Mouse (Mus musculus): ENCODE results near the gene Pigk. TPM values are rescaled to one million over a fixed set of nuclear protein-coding genes. Genes with fewer than 3 reads are reported as not detected.

Gene Pigk
- total and polyA plus RNA-seq, 3 experiments = 4.1 to 39.2 (median 34.2) TPM

DNA sequence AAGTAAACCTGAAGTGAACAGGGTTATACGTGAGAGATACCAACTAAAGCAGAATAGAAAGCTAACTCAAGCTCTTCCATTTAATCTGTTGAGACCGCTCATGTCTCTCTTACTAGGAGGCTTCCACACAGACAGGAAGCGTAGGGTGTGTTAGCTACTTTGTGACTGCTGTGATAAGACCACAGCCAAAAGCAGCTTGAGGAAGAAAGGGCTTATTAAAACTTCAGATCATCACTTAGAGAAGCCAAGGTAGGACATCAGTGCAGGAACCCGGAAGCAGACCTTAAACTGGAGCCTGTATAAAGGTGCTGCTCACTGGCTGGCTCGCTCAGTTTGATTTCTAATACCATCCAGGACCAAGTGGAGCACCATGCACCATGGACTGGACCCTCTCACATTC lies 236.4 kb downstream of the Pigk start:
- H3K9me3 ChIP-seq (replicated peaks) = no peaks in the 10 kb centered on the region
- ATAC-seq (ENCODE audit: extremely low read depth, insufficient number of reproducible peaks, low FRiP score, poor library complexity, severe bottlenecking) = no peak

DNA sequence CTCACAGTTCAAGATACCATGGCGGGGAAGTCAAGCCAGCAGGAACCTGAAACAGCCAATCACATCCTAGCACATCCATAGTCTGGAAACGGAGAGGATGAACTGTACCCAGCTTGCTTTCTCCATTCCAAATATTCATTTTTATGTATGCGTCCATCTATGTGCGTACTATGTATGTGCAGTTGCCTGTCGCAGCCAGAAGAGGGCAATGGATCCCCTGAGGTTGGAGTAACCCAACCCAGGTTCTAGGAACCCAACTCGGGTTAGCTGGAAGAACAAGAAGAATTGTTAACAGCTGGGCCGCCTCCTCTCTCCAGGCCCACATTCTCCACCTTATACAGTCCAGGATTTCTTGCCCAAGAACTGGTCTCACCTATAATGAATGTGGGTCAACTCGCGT lies 237.0 kb downstream of the Pigk start:
- DNase-seq (ENCODE audit: low spot score) = no peak

More for the DNA sequence above, 236.4 kb downstream of the Pigk start:
- TF ChIP-seq GATA2 (IDR thresholded peaks at IDR 0.05; ENCODE audit: borderline replicate concordance, low read depth, low read length) (no peak), POLR2AphosphoS5 (IDR thresholded peaks at IDR 0.05; ENCODE audit: insufficient replicate concordance, low read depth, low read length) (no peak), GATA1 (IDR thresholded peaks at IDR 0.05; ENCODE audit: borderline replicate concordance, low read length) (no peak), TAL1 (conservative IDR thresholded peaks at IDR 0.05; ENCODE audit: low read depth, low read length) (no peak), CTCF (IDR thresholded peaks at IDR 0.05; ENCODE audit: low read depth, low read length) (no peak)
- no peaks in the 10 kb centered on the region for H3K4me1 ChIP-seq (ENCODE audit: insufficient read depth, low read depth, low read length)
- no peak overlapping the region for H3K4me3 ChIP-seq (ENCODE audit: low read depth, low read length)
- DNase-seq (ENCODE audit: low spot score) = no peak
- H3K36me3 ChIP-seq (replicated peaks) = no peaks in the 10 kb centered on the region
- no peaks in the 10 kb centered on the region for H3K27me3 ChIP-seq (ENCODE audit: insufficient read depth, low read length)

DNA sequence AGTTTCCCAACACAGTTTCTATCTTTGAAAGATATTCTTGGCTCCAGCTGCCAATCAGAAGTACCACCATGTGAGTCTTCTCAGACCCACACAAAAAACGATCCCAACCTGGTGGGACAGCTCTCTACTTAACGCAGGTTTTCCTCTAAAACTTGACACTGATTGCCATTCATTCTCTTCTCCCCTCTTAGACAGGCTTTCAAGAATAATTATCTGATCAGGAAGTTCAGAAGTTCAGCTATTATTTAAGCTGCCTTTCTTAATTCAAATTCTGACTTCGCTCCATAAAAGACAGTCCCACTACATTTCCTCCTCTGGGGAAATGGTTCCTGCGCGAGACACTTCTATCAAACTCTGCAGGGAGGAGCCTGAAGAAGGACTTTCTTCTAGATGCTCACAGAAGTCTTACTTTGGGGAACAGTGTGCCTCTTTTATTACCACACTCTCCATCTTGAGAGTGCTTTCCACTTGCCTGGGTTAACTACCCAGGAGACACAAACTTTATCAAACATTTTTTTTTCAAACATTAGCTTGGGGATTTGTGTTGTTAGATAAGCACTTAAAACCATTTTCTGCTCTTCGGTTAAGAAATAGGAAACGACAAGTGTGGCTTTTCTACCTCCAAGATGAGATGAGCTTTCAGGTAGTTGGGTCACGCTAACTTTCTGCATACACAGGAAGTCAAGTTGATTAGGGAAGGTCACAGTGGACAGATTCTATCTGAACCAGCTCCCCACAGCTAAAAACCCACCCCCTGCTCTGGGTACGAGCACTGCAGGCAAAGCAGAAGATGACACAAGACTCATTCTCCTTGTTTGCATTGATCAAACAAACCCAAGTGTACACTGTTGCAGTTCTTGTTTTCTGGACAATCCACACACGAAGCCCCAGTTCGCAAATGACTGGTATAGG lies 238.0 kb downstream of the Pigk start:
- no peak for ATAC-seq (ENCODE audit: extremely low read depth, insufficient number of reproducible peaks, low FRiP score, poor library complexity, severe bottlenecking)
- no peaks in the 10 kb centered on the region for H3K27me3 ChIP-seq (ENCODE audit: insufficient read depth, low read length)
- no peaks in the 10 kb centered on the region for H3K4me1 ChIP-seq (ENCODE audit: insufficient read depth, low read depth, low read length)
- TF ChIP-seq TAL1 (conservative IDR thresholded peaks at IDR 0.05; ENCODE audit: low read depth, low read length) (no peak), GATA2 (IDR thresholded peaks at IDR 0.05; ENCODE audit: borderline replicate concordance, low read depth, low read length) (no peak), CTCF (IDR thresholded peaks at IDR 0.05; ENCODE audit: low read depth, low read length) (no peak)
- no peaks in the 10 kb centered on the region for H3K36me3 ChIP-seq (replicated peaks)
- DNase-seq (ENCODE audit: low spot score) = no peak
- H3K4me3 ChIP-seq (ENCODE audit: low read depth, low read length) = no peak overlapping the region
- no peaks in the 10 kb centered on the region for H3K9me3 ChIP-seq (replicated peaks)

More for the DNA sequence above, 237.0 kb downstream of the Pigk start:
- H3K4me3 ChIP-seq (ENCODE audit: low read depth, low read length) = no peak overlapping the region
- no peaks in the 10 kb centered on the region for H3K27me3 ChIP-seq (ENCODE audit: insufficient read depth, low read length)
- no peak for ATAC-seq (ENCODE audit: extremely low read depth, insufficient number of reproducible peaks, low FRiP score, poor library complexity, severe bottlenecking)
- no peaks in the 10 kb centered on the region for H3K4me1 ChIP-seq (ENCODE audit: insufficient read depth, low read depth, low read length)
- TF ChIP-seq TAL1 (conservative IDR thresholded peaks at IDR 0.05; ENCODE audit: low read depth, low read length) = no peak
- no peak for TF ChIP-seq GATA1 (IDR thresholded peaks at IDR 0.05; ENCODE audit: borderline replicate concordance, low read length)
- no peak for TF ChIP-seq CTCF (IDR thresholded peaks at IDR 0.05; ENCODE audit: low read depth, low read length)
- TF ChIP-seq POLR2AphosphoS5 (IDR thresholded peaks at IDR 0.05; ENCODE audit: insufficient replicate concordance, low read depth, low read length) = no peak
- TF ChIP-seq GATA2 (IDR thresholded peaks at IDR 0.05; ENCODE audit: borderline replicate concordance, low read depth, low read length) = no peak
- H3K36me3 ChIP-seq (replicated peaks) = no peaks in the 10 kb centered on the region
- H3K9me3 ChIP-seq (replicated peaks) = no peaks in the 10 kb centered on the region

DNA sequence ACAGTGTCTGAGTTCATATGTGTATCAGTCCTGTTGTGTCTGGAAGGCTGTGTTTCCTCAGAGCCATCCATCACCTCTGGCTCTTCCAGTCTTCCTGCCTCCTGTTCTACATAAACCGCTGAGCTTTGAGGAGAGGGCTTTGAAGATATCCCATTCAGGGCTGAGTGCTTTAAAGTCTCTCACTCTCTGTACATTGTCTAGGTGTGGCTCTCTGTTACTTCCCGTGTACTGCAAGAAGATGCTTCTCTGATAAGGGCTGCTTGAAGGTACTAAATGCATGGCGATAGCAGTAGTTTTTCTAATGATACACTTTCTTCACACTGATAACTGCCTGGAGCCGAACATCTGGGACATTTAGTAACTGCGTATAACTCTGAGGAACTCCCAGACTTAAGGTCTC lies 242.1 kb downstream of the Pigk start:
- no peaks in the 10 kb centered on the region for H3K4me1 ChIP-seq (ENCODE audit: insufficient read depth, low read depth, low read length)
- DNase-seq (ENCODE audit: low spot score) = no peak
- no peak for ATAC-seq (ENCODE audit: extremely low read depth, insufficient number of reproducible peaks, low FRiP score, poor library complexity, severe bottlenecking)
- no peaks in the 10 kb centered on the region for H3K9me3 ChIP-seq (replicated peaks)
- 0 out of 2 replicates have a peak, but pooled peaks cover 4% of the 10 kb centered on the region for H3K27me3 ChIP-seq (ENCODE audit: insufficient read depth, low read length)
- no peaks in the 10 kb centered on the region for H3K36me3 ChIP-seq (replicated peaks)
- TF ChIP-seq GATA2 (IDR thresholded peaks at IDR 0.05; ENCODE audit: borderline replicate concordance, low read depth, low read length) = no peak
- no peak for TF ChIP-seq POLR2AphosphoS5 (IDR thresholded peaks at IDR 0.05; ENCODE audit: insufficient replicate concordance, low read depth, low read length)
- TF ChIP-seq TAL1 (conservative IDR thresholded peaks at IDR 0.05; ENCODE audit: low read depth, low read length) = no peak
- TF ChIP-seq GATA1 (IDR thresholded peaks at IDR 0.05; ENCODE audit: borderline replicate concordance, low read length) = no peak
- no peak for TF ChIP-seq CTCF (IDR thresholded peaks at IDR 0.05; ENCODE audit: low read depth, low read length)
- no peak overlapping the region for H3K4me3 ChIP-seq (ENCODE audit: low read depth, low read length)

DNA sequence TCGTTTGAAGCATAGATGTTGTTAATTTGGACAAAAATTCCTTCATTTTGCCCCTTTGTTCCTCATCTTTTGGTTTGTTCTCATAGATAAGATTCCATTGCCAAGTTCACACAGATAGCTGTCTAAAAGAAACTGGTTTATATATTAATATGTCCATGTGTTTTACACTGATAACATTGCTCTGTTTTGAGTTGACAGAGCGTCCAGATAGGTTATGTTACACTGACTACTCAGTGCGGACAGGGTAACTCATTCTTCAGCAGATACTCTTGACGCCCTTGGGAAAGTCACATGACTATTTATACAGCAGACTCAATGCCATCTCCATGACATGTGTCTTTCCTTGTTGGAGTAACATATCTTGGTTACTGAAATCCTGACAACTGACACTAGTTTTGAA lies 242.9 kb downstream of the Pigk start:
- Histone ChIP-seq H3K4me1 (ENCODE audit: insufficient read depth, low read depth, low read length) (no peaks in the 10 kb centered on the region), H3K27me3 (ENCODE audit: insufficient read depth, low read length) (0 out of 2 replicates have a peak, but pooled peaks cover 4% of the 10 kb centered on the region), H3K9me3 (replicated peaks) (no peaks in the 10 kb centered on the region), H3K36me3 (replicated peaks) (no peaks in the 10 kb centered on the region), H3K4me3 (ENCODE audit: low read depth, low read length) (no peak overlapping the region)
- no peak for DNase-seq (ENCODE audit: low spot score)
- ATAC-seq (ENCODE audit: extremely low read depth, insufficient number of reproducible peaks, low FRiP score, poor library complexity, severe bottlenecking) = no peak
- no peak for TF ChIP-seq POLR2AphosphoS5 (IDR thresholded peaks at IDR 0.05; ENCODE audit: insufficient replicate concordance, low read depth, low read length)
- no peak for TF ChIP-seq GATA1 (IDR thresholded peaks at IDR 0.05; ENCODE audit: borderline replicate concordance, low read length)
- no peak for TF ChIP-seq TAL1 (conservative IDR thresholded peaks at IDR 0.05; ENCODE audit: low read depth, low read length)
- no peak for TF ChIP-seq CTCF (IDR thresholded peaks at IDR 0.05; ENCODE audit: low read depth, low read length)
- no peak for TF ChIP-seq GATA2 (IDR thresholded peaks at IDR 0.05; ENCODE audit: borderline replicate concordance, low read depth, low read length)

DNA sequence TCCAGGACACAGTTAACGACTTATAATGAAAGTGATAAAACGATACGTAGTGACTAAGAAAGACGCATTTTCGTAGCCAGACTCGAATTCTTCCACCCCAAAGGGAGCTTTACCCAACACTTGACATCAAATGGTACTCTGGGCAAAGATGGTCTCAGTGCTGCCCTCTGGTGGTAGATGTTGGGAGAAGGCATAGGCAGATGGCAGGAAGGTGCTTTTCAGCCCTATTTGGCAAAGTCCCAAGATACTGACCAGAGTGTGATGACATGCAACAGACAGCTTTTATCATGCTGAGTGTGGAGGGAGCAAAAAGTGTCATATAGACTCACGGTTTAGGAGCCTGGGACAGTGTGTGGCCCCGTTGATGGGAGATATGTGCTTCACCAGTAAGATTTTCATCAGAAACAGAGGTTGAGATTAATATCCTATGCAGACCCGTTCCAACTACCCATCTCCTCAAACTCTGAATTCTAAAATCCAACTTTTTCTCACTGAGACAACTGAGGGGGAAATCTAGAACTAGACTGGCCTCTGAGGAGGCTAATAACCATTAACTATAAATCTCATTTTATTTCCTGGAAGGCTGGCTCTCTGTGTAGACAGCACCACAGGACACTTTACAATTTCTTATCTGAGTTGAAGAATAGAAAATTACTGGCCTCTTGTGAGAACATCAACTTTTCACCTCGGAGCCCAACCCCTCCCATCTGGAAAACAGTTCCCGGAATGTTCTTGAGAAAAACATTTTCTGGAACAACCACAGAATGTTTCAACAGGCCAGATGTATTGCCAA lies 244.7 kb downstream of the Pigk start:
- TF ChIP-seq TAL1 (conservative IDR thresholded peaks at IDR 0.05; ENCODE audit: low read depth, low read length) = no peak
- peak; percentile 79 for TF ChIP-seq CTCF (IDR thresholded peaks at IDR 0.05; ENCODE audit: low read depth, low read length)
- H3K27me3 ChIP-seq (ENCODE audit: insufficient read depth, low read length) = 0 out of 2 replicates have a peak, but pooled peaks cover 4% of the 10 kb centered on the region
- H3K4me3 ChIP-seq (ENCODE audit: low read depth, low read length) = no peak overlapping the region
- no peaks in the 10 kb centered on the region for H3K4me1 ChIP-seq (ENCODE audit: insufficient read depth, low read depth, low read length)
- no peaks in the 10 kb centered on the region for H3K36me3 ChIP-seq (replicated peaks)
- DNase-seq (ENCODE audit: low spot score) (peak; percentile 37), ATAC-seq (ENCODE audit: extremely low read depth, insufficient number of reproducible peaks, low FRiP score, poor library complexity, severe bottlenecking) (no peak)
- no peaks in the 10 kb centered on the region for H3K9me3 ChIP-seq (replicated peaks)

All from G1E (cell line).